Mouse (Mus musculus) CD4-positive, CD25-positive, alpha-beta regulatory T cell, adult 2 months (primary cell): ENCODE results near the gene Gm7137.
"Not testable (repeated sequence)": the region's sequence is repeated elsewhere in the genome, so short reads cannot be mapped to it uniquely, and the experiment has no call there.

Experiments
- DNase-seq: peaks from one replicate; pipeline ENCODE4 v3.0.0-alpha.2; 2012; ENCODE audit warnings: low read depth, low spot score

Gm7137 gene

DNA sequence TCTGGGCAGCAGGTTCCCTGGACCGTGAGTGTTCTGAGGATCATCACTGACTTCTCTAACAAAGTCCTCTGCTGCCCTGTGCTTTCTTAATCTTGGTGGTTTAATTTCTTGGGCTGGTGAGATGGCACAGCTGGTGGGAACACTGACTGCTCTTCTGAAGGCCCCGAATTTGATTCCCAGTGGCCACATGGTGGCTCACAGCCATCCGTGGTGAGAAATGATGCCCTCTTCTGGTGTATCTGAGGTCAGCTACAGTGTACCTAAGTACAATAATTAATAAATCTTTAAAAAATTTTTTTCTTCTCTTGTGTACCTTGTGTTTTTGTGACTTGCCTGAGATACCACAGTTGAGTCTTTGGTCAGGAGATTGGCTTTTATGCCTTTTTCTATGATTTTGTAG lies 35.7 kb downstream of the Gm7137 start:
- peak; percentile 7 for DNase-seq

DNA sequence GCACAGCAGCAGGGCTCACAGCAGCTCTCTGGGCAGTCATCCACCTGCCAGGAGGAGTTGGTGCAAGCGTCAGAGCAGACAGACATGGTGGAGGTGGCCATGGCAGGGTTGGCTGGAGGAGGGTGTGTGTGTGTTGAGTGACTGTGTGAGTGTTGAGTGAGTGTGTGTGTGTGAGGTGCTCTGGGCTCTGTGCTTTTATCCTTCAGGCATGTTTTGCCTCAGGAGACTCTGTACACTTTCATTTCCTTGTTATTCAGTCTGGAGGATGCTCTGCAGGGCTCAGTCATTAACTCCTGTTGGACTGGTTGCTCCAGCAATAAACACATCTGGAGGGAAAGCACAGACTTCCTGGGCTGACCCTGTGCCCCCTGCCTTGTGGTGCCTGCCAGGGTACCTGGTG lies 36.7 kb downstream of the Gm7137 start, which contains the start of gene Gm9736:
Gm9736 (minus strand) TSS at position 101 of the 400 bp plus-strand sequence.
- not testable (repeated sequence) for DNase-seq

DNA sequence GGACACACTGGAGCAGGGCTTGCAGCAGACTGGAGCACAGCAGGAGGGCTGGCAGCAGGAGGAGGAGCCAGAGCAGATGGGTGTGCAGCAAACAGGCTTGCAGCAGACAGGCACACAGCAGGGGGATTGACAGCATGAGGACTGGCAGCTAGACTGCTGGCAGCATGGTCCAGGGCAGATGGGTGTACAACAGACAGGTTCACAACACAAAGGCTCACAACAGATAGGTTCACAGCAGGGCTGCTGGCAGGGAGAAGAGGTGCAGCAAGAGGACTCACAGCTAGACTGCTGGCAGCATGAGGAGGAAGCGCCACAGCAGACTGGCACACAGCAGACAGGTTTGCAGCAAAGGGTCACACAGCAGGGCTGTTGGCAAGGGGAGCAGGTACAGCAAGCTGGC lies 37.3 kb downstream of the Gm7137 start:
- not testable (repeated sequence) for DNase-seq

DNA sequence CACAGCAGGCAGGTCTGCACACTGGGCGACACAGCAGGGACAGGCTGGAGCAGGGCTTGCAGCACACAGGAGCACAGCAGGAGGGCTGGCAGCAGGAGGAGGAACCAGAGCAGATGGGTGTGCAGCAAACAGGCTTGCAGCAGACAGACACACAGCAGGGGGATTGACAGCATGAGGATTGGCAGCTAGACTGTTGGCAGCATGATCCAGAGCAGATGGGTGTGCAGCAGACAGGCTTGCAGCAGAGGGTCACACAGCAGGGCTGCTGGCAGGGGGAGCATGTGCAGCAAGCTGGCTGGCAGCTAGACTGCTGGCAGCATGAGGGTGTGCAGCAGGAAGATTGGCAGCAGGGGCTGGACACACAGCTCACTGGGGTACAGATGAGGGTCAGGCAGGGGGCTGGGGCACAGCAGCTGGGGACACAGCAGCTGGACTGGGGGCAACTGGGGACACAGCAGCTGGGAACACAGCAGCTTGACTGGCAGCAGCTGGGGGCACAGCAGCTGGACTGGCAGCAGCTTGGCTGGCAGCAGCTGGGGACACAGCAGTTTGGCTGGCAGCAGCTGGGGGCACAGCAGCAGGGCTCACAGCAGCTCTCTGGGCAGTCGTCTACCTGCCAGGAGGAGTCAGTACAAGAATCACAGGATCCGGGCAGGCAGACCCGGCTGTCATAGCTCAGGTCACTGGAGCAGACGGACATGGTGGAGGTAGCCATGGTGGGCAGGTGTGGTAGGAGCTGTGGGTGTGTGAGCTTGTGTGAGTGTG lies 45.9 kb downstream of the Gm7137 start, which contains the start of gene Gm18596:
Gm18596 (minus strand) TSS at position 715 of the 765 bp plus-strand sequence.
- DNase-seq = not testable (repeated sequence)

DNA sequence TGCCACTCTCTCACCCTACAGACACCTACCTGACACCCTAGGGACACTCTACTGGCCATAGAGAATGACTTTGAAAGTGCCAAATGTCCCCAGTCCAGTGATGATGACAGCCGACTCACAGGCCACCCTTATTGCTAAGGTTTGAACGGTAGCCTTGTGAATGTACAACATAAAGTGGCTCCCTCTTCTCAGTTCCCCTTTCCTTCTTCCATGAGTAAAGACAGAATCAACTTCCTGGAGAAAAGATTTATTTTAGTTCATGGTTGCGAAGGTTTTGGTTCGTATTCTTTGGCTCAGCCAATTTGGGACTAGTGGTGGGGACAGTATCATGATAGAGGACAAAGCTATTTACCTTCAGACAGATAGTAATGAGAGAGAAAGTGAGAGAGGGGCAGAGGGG lies 49.1 kb downstream of the Gm7137 start:
- no peak for DNase-seq
